Mouse (Mus musculus): Measurements from ENCODE around the gene Ipp. TPM values are rescaled to one million over a fixed set of nuclear protein-coding genes. Genes with fewer than 3 reads are reported as not detected.

The Ipp gene
- total and polyA plus RNA-seq, 3 experiments, result 8.4 to 8.8 TPM; not detected in 1

DNA sequence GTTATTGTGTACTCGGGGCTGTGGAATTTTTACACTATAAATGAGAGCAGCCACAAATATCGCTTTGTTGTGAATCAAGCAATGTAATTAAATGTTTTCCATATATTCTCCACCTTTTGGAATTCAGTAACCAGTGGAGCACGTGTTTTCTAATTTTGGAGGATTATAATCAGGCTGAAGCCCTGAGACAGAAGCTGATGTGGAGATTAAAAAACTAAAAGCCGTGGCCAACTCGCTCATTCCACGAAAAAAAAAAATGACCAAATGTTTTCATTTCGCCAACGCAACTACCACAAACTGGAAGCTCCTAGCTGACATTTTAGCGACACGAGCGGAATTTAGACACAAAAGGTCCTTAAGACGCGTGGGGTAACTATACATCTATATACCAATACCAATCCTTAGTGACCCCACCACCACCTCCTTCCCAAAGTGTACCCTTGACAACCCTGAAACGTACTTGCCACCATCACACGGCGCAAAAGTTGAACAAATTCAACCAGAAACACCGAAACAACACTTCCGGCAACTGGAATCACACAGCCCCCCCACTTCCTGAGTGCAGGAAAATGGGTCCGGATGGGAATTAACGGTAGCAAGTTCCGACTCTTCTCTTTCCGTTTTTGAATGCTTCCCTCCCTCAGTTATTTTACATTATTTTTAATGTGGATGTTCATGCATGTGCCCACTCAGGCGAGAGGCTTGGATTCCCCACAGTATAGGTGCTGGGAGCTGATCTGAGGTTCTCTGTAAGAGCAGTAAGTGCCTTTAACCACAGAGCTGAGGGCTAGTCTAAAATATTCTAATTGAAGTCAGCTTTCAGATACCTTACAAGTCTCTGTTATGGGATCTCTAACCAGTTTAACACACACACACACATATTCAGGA is 48.3 kb downstream of the Ipp start, which contains the start of gene Tmem69 (continued):
- peak; percentile 66 for TF ChIP-seq TCF12 (IDR thresholded peaks at IDR 0.05; ENCODE audit: low read depth, low read length)
- no peak for TF ChIP-seq EP300 (IDR thresholded peaks at IDR 0.05; ENCODE audit: low read depth in 1 of 2, low read length in 2 of 2)
- TF ChIP-seq MAZ (IDR thresholded peaks at IDR 0.05; ENCODE audit: low read depth, low read length), result peak; percentile 100
- TF ChIP-seq TBP (IDR thresholded peaks at IDR 0.05; ENCODE audit: low read depth, low read length), result peak; percentile 93
- peak; percentile 84 for TF ChIP-seq MAX (IDR thresholded peaks at IDR 0.05; ENCODE audit: low read length)
- peak; percentile 6; the same call in 1 of the 2 replicates for TF ChIP-seq USF1 (IDR thresholded peaks at IDR 0.05; ENCODE audit: low read depth, low read length)
- peak; percentile 94 for TF ChIP-seq MYC (IDR thresholded peaks at IDR 0.05; ENCODE audit: low read depth, low read length)

DNA sequence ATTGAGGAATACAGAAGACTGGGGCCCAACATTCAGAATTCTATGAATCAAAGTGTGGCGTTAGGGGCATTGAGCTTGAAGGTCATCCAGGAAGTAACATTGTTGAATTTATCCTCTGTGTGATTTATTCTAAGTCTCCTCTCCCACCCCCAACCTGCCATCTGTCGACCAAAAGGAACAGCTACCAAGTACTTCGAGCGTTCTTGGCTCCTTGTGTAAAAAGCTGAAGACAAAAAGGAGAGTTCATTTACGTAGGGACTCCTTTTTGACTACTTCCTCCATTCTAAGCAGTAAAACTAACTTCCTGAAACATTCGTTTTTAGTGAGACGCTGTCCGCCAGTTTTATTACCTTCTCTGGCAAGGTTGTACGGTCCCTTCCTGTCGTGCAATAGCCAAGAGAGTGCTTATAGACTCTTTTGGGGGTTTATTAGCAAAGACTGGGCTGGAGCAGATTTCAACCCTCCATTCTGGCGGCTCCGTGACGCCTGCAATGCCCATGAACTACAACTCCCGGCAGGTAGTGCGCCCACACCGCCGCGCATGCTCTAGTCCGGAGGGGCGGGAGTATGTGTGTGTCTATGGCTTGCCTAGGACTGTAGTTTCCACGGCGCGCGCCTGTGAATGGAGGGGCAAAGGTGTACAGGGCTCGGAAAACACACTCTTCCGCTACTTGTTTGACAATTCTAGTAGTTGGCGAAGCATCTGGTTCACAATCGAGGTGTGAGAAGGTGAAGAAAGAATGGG is 49.4 kb downstream of the Ipp start:
- H3K27me3 ChIP-seq (ENCODE audit: control insufficient read depth in 1 of 2, insufficient read depth in 2 of 2, low read length in 2 of 2), result no peaks in the 10 kb centered on the region
- peaks cover 0 to 23% of the 10 kb centered on the region in 2 experiments; a peak in 2 of 4 replicates for H3K36me3 ChIP-seq (ENCODE audit: control insufficient read depth in 1 of 2, insufficient read depth in 2 of 2, low read length in 2 of 2)
- H3K79me2 ChIP-seq (ENCODE audit: control insufficient read depth, insufficient read depth, low read length, poor library complexity), result peaks cover 43% of the 10 kb centered on the region
- no peaks in the 10 kb centered on the region for H3K9me3 ChIP-seq (replicated peaks; ENCODE audit: insufficient read depth, low read length)
- peak overlapping the region; percentile 98 for H3K9ac ChIP-seq (ENCODE audit: control insufficient read depth, low read depth, low read length, poor library complexity, severe bottlenecking)
- DNase-seq (ENCODE audit: low read depth, low spot score), result peak; percentile 97
- 0 out of 4 replicates have a peak, but pooled peaks cover 0 to 2% of the 10 kb centered on the region in 2 experiments for H3K4me1 ChIP-seq (ENCODE audit: control insufficient read depth in 1 of 2, insufficient read depth in 2 of 2, low read length in 2 of 2)
- H3K27ac ChIP-seq (ENCODE audit: control insufficient read depth, low read depth, low read length), result peak overlapping the region; percentile 99
- H3K4me3 ChIP-seq (ENCODE audit: control insufficient read depth in 1 of 2, insufficient read depth in 1 of 2, low read depth in 2 of 2, low read length in 2 of 2), result peak overlapping the region; percentile 73 to 75
- peak; percentile 65 for TF ChIP-seq ZMIZ1 (IDR thresholded peaks at IDR 0.05; ENCODE audit: low read depth, low read length)
- TF ChIP-seq POLR2AphosphoS2 (IDR thresholded peaks at IDR 0.05; ENCODE audit: low read length), result peak; percentile 78; the same call in 1 of the 2 replicates
- peak; percentile 9; the same call in 1 of the 2 replicates for TF ChIP-seq MAX (IDR thresholded peaks at IDR 0.05; ENCODE audit: low read length)
- TF ChIP-seq GATA1 (IDR thresholded peaks at IDR 0.05; ENCODE audit: low read depth, low read length), result no peak
- peak; percentile 95 for TF ChIP-seq NRF1 (IDR thresholded peaks at IDR 0.05; ENCODE audit: insufficient read depth, low read depth, low read length, poor library complexity, severe bottlenecking)
- TF ChIP-seq ELF1 (IDR thresholded peaks at IDR 0.05; ENCODE audit: low read depth, low read length), result no peak; the same call in none of the 2 replicates
- no peak for TF ChIP-seq RAD21 (IDR thresholded peaks at IDR 0.05; ENCODE audit: low read depth, low read length)
- TF ChIP-seq TBP (IDR thresholded peaks at IDR 0.05; ENCODE audit: low read depth, low read length), result peak; percentile 79
- TF ChIP-seq SIN3A (IDR thresholded peaks at IDR 0.05; ENCODE audit: low read length), result peak; percentile 60; the same call in 1 of the 2 replicates
- no peak for TF ChIP-seq CHD2 (IDR thresholded peaks at IDR 0.05; ENCODE audit: low read length)
- TF ChIP-seq USF1 (IDR thresholded peaks at IDR 0.05; ENCODE audit: low read depth, low read length), result no peak
- TF ChIP-seq TCF12 (IDR thresholded peaks at IDR 0.05; ENCODE audit: low read depth, low read length), result peak; percentile 54
- no peak for TF ChIP-seq MAZ (IDR thresholded peaks at IDR 0.05; ENCODE audit: low read depth, low read length)
- TF ChIP-seq RCOR1 (IDR thresholded peaks at IDR 0.05; ENCODE audit: low read depth, low read length), result no peak
- peak; percentile 86 for TF ChIP-seq KAT2A (conservative IDR thresholded peaks at IDR 0.05; ENCODE audit: low read depth, low read length)
- peak; percentile 9; the same call in 1 of the 2 replicates for TF ChIP-seq ETS1 (IDR thresholded peaks at IDR 0.05; ENCODE audit: low read depth, low read length)
- TF ChIP-seq ZNF384 (IDR thresholded peaks at IDR 0.05; ENCODE audit: low read depth, low read length), result no peak
- TF ChIP-seq GABPA (IDR thresholded peaks at IDR 0.05; ENCODE audit: low read depth, low read length), result no peak
- no peak for TF ChIP-seq SMC3 (IDR thresholded peaks at IDR 0.05; ENCODE audit: low read depth, low read length)
- TF ChIP-seq BHLHE40 (IDR thresholded peaks at IDR 0.05; ENCODE audit: borderline replicate concordance, low read depth, low read length), result no peak
- TF ChIP-seq HCFC1 (IDR thresholded peaks at IDR 0.05; ENCODE audit: low read depth, low read length), result peak; percentile 95
- TF ChIP-seq MAFK (IDR thresholded peaks at IDR 0.05; ENCODE audit: borderline replicate concordance, low read depth, low read length), result no peak
- TF ChIP-seq POLR2AphosphoS5 (IDR thresholded peaks at IDR 0.05; ENCODE audit: borderline replicate concordance, low read depth, low read length), result 0 out of 2 replicates have a peak, but pooled peaks have one; percentile 13
- TF ChIP-seq JUND (IDR thresholded peaks at IDR 0.05; ENCODE audit: low read depth, low read length), result no peak
- no peak for TF ChIP-seq ZC3H11A (IDR thresholded peaks at IDR 0.05; ENCODE audit: low read depth, low read length)
- no peak for TF ChIP-seq MEF2A (IDR thresholded peaks at IDR 0.05; ENCODE audit: extremely low read depth, insufficient replicate concordance, low read depth, low read length, poor library complexity, severe bottlenecking)
- TF ChIP-seq NELFE (IDR thresholded peaks at IDR 0.05; ENCODE audit: low read depth, low read length), result peak; percentile 83
- TF ChIP-seq E2F4 (IDR thresholded peaks at IDR 0.05; ENCODE audit: borderline replicate concordance, low read depth, low read length), result no peak
